Mouse (Mus musculus) frontal cortex, postnatal 10 days (tissue): ENCODE data around the gene Larp4b.
"Not testable (repeated sequence)": the region's sequence is repeated elsewhere in the genome, so short reads cannot be mapped to it uniquely, and the experiment has no call there.

ENCODE experiments used
- DNase-seq, 2 experiments: peaks; one replicate each; pipeline ENCODE4 v3.0.0; 2022; ENCODE audit warnings: low spot score in 2 of 2, mixed read lengths in 1 of 2

Larp4b gene

GRCm38 (mm10) chr13:9093316-9094155 is at the start of gene Larp4b:
Larp4b (plus strand) TSS chr13:9093881.
- peak; percentile 94 to 96 for DNase-seq

- DNase-seq: no peak
Measured at GRCm38 (mm10) chr13:9044731-9045130, 49.0 kb upstream of the Larp4b start.

DNA sequence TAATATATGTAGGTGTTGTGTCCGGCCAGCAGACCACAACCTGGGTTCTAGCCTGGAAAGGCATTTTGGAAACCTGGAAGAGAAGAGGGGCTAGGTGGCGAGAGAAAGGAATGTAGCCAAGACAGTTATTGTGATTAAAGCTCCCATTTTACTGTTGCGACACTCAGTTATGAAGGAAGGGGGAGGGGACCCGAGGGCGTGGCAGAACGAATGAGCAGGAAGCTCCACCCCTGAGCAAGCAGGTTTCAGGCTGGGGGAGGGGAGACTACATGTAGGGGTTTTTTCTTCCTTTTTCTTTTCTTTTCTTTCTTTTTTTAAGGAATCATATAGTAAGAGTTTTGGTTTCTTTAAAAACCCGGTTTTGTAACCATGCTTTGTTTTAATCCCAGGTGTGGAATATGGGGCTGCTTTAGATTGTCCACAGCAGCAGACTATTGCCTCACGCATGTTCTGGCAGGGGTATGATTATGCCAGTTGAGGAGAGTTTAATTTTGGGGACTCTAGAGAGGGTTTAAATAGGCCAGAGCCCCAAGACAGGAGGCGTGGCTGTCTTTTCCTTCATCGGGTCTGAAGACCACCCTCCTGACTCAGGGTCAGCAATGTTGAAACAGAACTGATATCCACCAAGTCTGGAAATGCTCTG is 41.5 kb upstream of the Larp4b start:
- not testable (repeated sequence) for DNase-seq

GRCm38 (mm10) chr13:9057277-9057676 is 36.4 kb upstream of the Larp4b start:
- no peak for DNase-seq

GRCm38 (mm10) chr13:9058706-9059105 is 35.0 kb upstream of the Larp4b start:
- no peak for DNase-seq

- no peak for DNase-seq
Measured at GRCm38 (mm10) chr13:9061394-9061793, 32.3 kb upstream of the Larp4b start.

DNA sequence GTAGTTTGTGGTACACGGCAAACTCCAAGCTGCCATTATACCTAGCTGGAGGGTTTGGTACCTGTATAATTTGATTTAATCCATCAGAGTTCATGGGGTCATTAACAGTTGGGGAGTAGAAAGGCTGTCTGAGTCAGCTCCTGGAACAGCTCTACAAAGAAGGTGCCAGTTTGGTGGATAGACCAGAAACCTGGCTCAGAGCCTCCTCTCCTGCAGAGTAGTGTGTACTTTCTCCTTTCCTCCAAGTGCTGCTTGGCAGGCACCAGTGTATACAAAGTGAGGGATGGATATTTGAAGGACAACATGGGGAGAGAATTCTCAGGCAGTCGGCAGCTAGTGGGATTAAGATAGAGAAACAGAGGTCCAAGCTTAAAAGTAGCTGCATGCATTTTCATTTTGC is 29.5 kb upstream of the Larp4b start:
- DNase-seq: no peak

DNA sequence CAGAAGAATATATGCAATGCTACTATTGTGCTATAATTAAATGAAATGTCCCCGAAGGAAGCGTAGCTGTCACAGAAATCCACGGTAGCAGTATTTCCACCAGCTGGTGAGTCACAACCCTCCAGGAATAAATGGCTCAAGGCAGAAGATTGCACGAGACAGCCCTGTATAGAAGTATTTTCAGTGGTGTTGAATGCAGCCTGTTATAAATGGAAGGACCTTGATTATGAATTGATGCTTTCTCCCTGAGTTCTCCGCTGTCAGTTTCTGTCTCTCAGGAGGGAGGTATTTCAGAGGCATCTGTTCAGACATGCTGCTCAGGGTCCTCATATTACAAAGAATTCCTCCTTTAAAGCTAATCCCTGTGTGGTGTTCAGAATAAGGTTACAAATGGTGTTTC is 27.6 kb upstream of the Larp4b start:
- peak; percentile 12 to 22 for DNase-seq

DNA sequence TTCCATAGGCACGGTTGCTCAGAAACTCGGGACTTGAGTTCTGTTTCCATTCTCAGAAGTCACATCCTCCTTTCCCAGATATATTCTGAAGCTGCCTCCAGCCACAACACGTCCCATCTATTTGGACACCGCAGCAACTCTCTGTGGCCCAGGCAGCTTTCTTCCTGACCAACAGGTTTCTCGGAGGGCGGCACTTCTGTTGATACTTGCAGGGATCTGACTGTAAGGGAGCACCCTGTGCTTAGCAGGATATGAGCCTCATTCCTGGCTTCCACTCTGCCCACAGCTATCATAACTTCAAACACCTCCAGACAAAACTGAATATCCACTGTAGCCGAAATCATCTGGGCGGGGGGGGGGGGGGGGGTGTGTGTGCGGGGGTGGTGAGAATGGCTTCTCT is 22.7 kb upstream of the Larp4b start:
- DNase-seq: no peak

- no peak for DNase-seq
Measured at GRCm38 (mm10) chr13:9073818-9074217, 19.9 kb upstream of the Larp4b start.

- no peak for DNase-seq
Measured at GRCm38 (mm10) chr13:9075825-9076592, 17.7 kb upstream of the Larp4b start.

DNA sequence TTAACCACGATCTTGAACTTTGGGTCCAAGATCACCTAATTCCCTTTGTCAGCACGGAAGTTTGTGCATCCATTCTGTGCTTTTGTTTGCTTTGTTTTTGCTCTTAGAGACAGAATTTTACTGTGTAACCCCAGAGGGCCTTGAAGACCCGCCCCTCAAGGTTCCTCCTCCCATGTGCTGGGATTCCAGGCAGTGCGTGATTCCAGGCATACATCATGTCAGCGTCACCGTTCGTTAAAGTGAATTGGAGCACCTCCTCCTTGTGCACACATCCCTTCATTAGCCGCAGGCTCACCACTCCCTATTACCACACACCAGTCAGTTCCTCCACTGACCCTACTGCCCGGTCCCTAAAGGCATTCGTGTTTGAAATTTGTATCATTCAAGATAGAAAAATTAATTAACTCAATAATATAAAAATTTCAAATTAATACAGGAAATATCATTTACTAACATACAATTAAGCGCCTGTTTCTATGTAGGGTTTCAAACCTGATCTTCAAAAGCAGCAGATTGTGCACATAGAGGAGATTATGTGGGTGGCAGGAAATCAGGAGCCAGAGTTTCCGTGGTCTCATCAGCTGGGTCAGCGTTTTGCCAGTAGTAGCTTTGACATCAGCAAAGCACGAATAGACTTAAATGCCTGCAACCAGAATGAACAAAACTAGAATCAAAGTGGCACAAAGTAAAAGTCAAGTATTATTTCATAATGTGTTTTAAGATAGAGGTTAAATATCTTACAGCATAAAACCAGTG is 11.4 kb upstream of the Larp4b start:
- no peak for DNase-seq

GRCm38 (mm10) chr13:9094186-9094980 is 702 bp downstream of the Larp4b start:
- DNase-seq: peak; percentile 34 to 44

- no peak for DNase-seq
Measured at GRCm38 (mm10) chr13:9099289-9099688, 5.6 kb downstream of the Larp4b start.

DNA sequence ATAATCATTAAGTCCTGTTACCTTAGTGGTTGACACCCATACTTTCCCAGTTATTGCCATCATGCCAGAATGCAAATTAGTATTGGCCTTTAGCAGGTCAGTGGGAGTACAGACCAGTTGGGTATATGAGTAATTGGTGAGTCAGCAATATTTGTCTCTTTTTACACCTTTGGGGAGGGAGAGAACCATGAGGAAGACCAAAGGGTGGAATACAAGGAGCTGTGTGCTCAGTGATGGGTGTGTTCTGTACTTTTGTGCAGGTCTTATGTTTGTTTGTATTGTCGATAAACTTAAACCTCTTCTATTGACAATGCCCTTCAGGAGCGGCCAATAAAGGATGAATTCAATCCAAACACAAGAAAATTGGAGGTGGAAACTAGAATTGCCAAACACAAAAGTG is 6.8 kb downstream of the Larp4b start:
- DNase-seq: no peak

DNA sequence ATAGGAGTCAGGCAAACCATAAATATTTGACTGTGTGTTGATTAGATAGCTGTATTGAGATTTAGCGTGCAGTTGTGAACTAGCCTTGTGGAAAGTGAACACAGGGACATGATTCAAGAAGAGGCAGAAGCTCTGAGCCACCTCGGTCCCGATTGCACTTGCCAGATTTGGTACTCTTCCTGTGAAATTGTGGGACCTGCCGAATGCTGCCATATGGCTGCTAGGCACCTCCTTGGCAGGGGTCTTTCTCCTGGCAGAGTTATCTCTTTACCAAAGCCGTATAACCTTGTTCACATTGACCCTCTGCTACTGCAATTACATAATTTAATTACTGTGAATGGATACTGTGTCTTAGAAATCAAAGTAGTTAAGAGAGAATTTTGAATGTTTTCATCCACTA is 12.6 kb downstream of the Larp4b start:
- no peak for DNase-seq

GRCm38 (mm10) chr13:9106992-9107858 is 13.5 kb downstream of the Larp4b start:
- DNase-seq: no peak

GRCm38 (mm10) chr13:9113735-9114134 is 20.1 kb downstream of the Larp4b start:
- no peak for DNase-seq

DNA sequence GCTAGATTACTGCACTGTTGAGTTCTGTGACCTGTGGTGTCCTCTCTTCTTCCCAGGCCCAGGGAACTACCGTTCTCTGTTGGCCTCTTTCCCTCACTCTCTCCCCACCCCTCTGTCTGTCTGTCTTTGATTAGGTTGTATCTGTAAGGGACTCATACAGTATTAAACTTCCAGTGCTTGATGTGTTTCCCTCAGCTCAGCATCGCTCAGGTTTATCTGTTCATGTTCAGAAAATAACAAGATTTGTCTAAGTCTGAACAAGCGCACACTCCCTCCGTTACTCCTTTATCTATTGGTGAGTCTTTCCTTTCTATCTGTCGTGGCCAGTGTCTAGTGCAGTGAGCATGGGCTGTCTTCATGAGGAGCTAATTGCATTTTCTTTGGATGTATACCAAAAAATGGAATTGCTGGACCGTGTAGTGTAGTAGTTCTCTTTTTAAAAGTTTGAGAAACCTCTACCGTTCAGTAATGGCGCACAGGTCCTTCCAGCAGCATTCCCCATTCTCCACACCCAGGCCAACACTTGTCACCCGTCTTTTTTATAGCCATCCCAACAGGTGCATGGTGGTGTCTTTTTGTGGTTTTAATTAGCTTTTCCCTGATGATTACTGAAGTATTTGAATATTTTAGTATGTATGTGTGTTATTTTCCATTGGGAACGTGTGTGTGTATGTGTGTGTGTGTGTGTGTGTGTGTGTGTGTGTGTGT is 27.3 kb downstream of the Larp4b start:
- no peak for DNase-seq
